Mouse (Mus musculus) embryo, embryonic 10.5 days (tissue): Measurements from ENCODE around the gene Vsx1.

ENCODE experiments used
- DNase-seq: peaks from one replicate; pipeline ENCODE4 v3.0.0-alpha.2; 2015; ENCODE audit warnings: low spot score

Vsx1 gene

DNA sequence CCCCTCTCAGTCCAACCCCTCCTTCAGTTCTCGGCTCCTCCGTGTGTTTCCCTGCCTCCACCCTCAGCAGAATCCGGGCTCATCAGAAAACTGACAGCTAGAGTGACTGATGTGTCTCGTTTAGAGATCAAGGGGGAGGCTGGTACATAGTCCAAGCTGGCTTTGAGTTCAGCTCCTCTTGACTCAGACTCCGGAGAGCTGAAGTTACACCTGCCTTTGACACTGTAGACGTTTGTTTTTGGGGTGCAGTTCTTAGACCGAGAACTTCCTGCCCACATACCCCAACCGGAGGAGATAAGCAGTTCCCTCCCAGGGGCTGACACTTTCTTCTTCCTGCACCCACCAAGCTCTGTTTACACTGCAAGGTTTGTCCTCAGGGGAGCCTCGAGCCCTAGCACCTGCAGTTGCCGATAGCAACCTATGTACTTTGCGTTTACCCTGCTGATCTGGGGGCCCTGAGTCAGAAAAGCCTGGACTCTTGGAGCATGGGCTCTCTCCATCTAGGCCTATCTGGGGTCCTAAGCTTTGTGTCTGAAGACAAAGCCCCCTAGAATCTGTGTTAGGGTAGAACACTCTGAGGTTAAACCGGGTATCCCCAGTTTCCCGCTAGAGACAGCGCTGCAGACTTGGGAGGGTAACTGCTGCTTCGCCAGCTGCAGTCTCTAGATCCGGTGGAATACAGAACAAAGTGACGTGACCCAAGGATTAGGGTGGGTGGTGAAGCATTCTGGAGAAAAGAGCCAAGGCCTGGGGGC, 21.9 kb downstream of the Vsx1 start:
- peak; percentile 31 for DNase-seq

DNA sequence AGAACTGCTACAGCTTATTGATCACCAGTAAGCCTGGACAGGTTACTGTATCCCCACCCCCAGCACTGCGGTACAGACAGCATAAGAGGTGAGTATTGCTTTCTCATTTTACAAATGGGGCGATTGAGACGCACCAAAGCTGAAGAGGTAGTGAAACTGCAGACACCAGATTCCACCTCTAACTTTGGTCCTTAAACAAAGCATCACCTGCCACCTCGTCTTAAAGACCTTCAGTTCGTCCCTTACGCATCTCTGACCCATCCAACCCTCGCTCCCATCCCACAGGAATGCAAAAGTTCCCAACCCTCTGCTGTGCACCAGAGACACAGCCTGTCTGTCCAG, 22.5 kb downstream of the Vsx1 start:
- DNase-seq: no peak

DNA sequence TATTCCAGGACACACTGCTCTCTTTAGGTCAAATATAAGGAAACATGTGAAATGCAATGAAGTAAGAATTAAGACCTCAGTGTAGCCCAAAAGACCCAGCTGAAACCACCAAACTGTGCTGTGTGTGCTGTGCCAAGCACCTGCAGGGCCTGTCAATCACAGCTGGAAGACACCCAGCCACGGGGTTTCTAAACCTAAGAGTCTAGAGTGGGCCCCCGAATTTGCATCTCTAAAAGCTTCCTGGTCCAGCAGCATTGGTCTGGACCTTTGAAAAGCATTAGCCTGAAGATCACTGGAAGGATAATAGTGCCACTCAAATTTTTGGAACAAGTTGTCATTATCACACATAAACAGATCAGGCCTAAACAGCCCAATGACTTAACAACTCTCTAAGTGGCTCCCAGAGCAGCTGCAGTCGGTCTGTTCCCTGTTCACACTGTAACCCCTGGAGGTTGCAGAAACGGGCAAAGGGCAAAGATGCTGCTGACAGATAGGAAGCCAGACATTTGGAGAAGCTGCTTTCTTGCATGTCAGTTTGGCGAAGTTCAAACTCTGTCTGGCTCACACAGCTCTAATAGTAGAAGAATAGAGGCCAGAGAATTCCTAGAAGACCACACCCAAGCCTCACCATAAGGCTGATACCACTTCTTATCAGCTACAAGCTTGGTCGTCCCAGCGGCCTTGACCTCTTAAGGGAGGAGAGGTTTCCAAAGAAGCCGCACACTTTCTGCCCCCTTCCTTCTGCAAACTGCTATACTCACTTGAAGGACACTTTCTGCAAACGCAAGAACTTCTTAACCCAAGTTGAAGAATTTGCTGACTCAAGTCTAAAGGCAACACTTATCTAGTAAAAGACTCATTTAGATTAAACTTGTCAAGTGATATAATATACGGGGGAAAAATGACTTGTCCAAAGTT, 23.4 kb downstream of the Vsx1 start:
- DNase-seq: peak; percentile 21

DNA sequence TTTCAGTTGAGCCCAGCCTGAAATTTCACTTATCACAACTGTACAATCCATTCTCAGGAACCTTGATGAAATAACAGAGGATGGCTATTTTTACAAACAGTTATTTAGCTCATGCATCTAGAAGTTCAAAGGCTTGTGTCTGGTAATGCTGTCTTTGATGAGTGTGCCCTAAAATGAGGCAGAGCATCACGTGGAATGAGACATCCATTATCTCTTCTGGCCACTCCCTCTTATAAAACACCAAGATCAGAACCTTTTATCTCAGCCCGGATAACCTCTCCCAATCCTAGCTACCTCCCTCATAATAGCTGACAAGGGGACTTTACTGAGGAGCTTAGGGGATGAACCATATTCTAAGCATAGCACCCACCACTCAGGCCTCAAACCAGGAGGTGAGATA, 24.2 kb downstream of the Vsx1 start:
- DNase-seq: no peak

DNA sequence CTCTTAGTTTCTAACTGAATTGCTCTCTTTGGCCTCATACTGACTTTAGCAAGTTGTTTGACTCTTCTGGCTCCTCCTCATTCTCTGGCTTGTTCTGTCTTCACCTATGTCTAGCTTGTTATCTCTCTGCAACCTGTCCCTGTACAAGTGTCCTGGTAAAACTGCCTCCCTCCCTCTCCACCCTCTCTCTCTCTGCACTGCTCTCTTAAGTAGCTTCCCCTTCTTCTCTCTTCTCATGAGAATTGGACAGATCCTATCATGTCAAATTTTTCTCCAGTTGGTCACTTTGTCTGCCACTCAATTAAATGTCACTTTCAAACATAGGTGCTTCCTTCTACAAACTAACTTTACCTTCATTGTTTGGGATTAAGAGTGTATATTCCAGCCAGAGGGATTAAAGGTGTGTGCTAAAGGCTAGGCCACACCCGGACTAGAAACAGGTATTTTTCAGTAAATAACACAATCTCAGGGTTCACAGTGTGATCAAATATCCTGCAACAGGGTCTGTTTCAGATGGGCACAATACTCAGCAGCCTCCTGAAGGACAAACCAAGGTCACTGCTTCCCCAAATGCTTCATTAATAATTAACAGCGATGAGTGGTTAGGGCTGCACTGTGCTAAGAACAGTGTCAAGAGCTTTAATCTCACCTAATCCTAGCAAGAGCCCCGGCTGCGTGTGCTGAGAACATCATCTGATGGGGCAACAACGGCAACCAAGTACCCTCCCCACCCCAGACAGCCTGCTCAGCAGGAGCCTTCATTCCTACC, 24.8 kb downstream of the Vsx1 start:
- DNase-seq: no peak

DNA sequence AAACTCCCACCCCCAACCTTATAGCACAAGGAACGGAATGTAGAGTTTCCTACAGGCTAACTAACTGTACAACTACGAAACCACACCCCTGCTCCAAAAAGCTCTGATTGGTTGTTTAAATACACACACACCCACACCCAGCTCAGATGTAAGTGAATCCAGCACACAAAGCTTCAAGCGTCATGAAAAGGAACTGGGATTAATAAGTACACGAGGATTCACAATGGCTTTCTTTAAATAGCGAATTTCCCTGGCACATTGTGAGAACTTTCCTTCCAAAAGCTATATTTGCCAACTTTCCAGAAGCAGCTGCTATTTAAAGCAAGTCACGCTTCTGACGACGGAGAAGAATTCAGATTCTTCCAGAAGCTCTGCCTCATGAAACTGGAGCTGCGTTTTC, 25.9 kb downstream of the Vsx1 start:
- no peak for DNase-seq

DNA sequence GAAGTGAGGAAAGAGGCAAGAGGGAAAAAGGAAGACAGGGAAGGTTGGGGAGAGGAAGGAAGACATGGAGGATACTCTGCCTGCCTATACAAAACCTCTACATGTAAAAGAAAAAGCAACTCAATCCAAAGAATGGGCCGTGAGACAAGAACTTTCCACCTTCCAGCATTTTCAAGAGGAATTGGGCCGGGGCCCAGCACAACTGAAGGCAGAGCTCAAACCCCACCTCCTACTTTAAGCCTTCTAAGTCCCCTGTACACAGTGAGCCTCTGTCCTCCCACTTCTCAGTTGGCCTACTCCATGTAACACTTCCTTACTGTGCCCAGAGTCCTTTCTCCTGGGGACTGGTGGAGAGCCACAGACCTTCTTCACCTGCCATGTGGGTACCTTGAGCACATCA, 27.2 kb downstream of the Vsx1 start:
- DNase-seq: no peak

DNA sequence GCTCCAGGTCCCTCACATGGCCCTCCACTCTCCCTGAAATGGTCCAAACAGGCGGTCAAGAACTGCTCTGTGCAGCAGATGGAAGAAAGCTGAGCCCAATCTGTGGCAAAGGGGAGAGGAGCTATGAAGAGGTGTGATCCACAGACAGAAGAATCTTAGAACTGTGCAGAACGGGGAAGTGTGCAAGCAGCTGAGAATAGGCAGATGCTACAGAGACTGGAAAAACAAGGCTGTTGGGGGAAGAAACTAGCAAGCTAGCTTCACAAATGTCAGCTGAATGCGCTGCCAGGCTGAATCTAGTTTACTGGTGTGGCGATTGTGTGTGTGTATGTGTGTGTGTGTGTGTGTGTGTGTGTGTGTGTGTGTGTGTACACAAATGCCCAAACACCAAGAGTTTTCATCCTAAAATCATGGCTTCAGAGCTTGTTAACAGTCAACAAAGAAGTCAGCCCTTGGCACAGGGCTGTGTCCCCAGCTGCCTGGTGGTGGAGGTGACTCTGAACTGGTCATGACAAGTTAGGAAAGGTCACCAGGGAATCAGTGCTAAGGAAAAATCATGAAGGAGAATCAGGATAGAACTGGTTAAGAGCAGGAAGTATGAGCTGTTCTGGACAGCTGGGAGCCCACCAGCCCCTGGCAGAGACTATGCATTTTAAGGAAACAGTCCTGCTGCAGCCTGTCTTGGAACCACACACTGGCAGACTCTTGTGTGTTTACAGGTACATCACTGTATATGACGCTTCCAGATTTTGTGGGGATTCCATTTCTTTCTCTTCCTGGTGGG, 28.3 kb downstream of the Vsx1 start:
- no peak for DNase-seq

DNA sequence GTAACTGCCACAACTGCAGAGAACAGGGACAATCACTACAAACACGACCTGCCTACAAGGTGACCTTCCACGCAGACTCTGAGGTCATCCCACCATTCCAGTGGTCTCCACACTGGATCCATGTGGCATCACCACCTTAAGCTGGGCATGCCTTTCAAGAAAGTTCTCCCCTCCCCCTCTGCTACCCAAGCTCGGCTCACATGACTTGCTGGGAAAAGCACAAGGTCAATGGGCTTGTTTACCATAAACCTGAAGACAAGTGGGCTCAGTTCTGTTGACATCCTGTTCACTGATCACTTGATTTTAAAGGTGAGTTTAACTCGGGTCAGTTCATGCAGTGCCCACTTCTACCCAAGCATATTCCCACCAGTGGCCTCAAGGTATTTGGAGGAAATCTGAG, 29.1 kb downstream of the Vsx1 start:
- no peak for DNase-seq

DNA sequence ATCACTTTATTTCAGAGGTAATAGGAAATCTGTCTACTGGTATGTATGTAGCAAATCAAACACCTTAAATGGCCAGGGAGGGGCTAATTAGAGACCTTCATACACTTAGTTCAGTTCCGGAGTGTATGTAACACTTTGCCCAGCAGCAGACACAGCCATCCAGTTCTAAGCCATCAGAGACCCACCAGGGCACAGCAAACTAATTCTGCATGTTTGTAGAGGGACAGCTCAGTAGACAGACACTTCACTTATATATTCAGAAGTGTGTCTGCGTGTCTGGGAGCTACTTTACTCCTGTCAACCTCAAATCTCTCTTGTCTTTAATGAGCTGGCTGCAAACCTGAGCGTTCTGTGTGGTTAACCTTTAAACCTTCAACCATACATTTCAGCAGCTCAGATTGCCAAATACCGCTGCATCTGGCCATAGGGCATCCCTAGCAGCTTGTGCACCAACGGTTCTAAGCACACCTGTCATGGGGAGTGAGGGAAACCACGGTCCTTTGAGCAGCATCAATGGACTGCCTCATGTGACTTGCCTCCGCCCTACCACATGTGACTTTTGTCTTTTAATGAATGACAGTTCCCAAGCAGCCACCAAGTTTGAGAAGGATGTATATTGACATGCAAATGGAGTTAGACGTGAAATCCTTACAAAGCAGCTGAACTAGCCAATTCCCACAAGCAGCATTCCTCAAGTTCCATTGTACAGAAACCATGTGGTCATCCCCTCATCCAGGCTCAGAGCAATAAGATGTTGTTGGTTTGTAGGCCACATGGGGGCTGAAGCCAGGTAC, 32.0 kb downstream of the Vsx1 start:
- peak; percentile 33 for DNase-seq

DNA sequence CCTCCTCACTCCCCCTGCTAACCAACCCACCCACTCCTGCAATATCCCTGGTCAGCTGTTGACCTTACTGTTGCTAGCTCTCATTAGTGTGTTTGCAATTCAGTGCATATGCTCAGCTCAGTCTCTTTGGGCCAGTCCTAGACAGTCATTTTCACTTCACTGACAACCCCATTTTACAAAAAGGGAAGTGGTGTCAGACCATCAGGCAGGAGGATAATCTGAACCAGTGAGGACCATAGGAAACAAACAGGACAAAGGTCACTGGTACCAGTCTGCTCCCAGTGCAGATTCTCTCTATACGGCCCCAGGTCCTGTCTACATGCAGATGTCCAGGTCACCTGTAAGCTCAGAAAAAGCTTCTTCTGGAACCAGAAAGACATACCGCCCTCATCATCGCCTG, 33.0 kb downstream of the Vsx1 start:
- DNase-seq: no peak

DNA sequence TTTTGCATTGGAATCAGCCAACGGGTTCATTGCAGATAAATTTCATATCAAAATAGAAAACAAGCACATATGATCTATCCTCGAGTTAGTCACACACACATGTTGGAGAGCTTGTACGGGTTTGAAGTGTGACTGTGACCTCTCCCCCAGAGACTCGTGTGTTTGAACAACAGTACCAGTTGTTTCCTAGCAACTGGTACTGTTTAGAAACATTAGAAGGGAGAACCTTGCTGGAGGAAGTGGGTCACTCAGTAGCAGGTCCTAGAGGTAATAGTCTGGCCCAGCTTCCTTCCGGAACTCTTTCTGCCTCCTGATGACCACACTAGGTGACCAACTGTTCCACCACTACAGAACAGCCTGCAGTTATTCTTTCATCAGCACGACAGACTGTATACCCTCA, 33.9 kb downstream of the Vsx1 start:
- no peak for DNase-seq

DNA sequence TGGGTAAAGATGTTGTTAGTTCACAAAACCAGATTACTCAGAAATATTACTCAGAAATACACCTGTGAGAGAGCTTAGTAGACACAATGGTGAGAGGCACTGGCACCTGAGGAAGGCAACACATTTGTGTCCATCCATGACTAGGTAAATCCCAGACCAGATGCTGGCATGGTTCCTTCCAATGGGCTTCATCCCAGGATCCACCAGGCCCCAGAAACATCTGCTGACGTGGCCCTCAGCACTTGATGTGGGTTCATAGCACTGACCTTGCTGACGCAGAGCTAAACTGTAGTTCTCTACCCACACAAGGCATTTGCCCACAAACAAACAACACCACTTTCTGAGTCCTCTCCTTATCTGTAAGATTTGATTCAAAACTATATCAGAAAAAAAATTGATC, 34.3 kb downstream of the Vsx1 start:
- no peak for DNase-seq

DNA sequence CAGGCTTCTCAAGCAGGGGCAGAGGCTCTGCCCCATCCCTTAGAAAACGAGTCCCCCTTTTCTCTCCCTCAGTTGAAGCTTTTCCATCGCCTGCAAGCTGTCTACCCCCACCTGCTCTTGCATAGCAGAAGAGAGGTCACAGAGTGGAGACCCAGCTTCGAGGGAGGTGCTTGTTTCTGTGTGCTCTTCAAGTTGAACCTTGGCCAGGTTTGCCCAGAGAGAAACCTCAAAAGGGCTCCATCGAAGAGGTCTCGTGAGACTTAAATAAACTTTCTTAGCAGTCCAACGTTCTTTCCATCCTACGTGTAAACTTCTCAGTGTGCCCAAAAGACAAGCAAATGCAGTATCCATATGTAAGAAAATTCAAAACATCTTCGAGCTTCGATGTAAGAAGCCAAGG, 37.8 kb downstream of the Vsx1 start:
- no peak for DNase-seq

DNA sequence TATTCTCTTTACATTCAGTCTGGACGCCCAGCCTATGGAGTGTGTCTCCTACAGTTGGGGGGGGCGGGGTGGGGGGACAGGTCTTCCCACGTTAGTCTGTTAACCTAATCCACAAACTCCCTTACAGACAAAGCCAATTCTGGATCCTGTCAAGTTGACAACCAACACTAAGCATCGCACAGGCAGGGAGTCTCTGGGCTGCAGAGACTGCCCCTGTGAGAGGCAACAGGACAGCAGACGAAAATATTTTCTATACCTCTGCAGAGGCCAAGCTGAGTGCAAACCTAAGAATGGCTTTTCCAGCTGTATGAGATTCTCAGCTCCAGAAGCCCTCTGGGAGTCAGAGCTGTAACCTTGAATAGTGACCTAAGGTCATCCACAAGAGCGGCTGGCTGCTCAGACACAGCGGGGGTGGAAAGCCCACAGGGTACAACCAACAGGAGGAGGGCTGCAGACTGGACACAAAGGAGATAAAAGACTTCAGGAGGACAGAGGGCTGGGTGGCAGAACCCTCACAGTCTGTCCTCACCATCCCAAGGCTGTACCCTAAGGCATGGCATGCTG, 38.6 kb downstream of the Vsx1 start:
- DNase-seq: peak; percentile 61

DNA sequence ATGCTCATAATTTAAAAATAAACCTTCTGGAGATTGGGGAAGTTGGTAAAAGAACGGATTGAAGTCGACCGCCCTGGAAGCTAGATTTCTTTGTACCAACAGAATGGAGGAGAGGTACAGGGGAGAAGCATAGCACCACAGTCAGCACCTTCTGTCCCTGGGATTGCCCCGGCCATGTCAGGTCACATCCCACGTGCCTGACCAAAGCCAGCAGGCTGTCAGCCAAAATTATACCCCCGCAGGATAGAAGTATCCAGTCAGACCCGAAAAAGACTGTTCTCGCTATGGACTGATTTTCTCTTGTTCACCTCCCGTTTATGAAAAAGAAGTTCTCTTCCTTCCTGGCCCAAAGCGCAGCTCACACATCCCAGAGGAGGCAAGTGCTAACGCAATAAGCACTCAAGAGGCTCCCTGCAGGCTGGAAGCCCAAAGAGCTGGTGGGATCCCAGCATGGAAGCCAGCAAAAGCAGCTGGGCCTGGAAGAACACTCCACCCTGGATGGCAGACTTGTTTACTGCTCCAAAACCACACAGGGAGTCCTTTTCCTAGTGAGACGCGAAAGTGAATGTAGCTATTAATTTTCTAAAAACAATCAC, 40.8 kb downstream of the Vsx1 start:
- DNase-seq: no peak

DNA sequence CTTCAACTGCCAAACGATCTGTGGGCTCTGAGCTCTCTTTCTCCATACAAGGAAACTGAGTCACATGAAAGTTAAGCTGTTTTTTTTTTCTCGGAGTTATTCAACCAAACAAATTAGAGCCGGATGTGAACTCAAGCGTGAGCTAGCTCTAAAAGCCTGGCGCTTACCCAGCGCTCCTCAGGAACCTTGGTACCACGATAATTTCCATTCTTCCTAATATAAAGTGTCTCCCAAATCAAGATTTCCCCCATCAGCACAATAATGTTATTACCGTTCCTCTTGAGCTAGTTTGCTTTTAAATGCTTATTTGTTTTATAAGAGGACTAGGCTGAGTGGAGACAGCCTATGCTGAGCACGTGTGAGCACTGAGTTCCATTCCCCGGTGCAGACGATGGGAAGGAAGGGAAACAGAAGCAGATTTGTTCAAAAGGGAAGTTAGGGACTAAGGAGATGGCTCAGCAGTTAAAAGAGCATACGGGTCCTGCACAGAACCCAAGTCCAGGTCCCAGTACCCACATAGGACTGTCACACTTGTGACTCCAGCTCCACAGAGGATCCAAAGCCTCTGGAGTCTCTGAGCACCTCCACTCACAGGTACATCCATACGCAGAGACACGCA, 41.4 kb downstream of the Vsx1 start:
- no peak for DNase-seq

DNA sequence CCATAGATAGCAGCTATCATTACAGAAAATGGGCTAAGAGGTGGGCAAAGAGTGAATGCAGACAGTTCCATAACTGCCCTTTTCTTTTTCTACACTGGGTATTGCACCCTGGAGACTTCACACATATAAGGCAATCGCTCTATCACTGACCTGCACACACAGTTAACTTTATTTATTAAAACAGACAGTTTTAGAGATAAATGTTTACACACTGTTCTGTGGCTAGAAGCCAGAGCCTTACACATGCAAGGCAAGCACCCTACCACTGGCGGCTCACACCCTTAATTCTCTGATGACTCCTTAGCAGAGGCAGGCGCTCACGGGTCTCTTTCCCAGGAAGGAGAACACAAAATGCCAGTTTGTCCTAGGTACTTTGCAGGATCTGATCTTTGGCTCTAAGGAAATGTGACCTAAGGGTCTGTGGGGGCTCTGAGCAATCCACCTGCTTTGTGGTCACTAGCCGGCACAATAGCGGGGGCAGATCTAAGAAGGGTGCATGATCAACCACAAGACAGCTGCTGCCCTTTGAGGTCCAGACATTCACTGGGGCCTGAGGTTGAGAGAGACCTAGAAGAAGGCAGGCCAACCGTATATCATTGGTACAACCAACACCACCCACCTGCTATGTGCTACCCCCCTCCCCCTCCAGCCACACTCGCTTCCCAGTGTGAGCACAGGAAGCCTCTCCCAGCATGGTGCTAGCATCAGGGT, 42.6 kb downstream of the Vsx1 start:
- DNase-seq: no peak

DNA sequence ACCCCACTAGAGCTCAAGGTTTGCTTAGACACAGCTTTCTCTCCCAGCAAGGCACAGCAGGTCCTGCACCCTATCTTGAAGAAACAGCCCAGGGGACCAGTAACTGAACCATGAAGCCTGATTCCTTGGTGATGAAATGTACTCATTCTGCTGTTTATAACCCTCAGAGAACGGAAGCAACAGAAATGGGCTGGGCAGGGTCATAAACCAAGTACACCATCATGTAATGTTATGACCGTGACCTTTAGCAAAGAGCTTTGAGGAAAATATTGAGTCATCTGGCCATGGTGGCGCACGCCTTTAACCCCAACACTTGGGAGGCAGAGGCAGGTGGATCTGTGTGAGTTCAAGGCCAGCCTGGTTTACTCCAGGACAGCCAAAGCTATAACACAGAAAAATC, 43.9 kb downstream of the Vsx1 start:
- no peak for DNase-seq
